Mouse (Mus musculus): Measurements from ENCODE around the gene Cks1b.

The Cks1b gene

GRCm38 (mm10) chr3:89382950-89383349 lies 35.2 kb downstream of the Cks1b start:
- DNase-seq (ENCODE audit: low read depth, low spot score), result no peak

DNA sequence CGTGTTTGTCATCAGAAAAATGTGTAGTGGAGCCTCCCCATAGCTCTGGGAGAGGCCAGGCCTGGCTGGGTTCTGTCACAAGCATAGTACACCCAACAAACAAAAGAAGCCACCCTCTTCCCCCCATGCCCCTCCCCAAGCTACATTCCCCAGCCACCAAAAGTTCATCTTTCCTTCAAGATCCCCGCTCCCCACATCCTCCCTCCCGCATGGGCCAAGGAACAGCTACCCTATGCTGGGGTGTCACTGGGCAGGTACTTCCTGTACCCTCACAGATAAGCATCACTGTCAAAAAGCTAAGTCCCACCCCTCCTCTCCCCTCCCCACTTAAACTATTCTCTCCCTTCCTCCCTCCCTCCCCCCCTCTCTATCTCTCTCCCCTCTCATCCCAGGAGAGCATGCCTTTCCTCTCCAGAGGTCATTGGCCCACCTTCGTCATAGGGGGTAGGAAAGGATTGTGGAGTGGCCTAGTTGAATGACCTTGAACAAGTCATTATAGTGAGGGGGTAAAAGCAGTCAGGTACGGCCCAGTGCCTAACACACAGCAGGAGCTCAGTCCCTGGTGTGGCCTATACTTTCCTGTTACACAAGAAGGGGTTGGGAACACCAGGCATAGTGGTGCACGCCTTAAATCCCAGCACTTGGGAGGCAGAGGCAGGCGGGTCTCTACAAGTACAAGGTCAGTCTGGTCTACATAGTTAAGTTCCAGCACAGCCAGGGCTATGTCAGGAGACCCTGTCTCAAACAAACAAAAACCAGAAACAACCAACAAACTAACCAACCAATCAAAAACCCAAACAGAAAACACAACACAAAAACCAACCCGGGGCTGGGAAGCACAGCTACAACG lies 35.9 kb downstream of the Cks1b start:
- DNase-seq (ENCODE audit: low read depth, low spot score), result no peak

GRCm38 (mm10) chr3:89381233-89381632 lies 37.0 kb downstream of the Cks1b start:
- DNase-seq (ENCODE audit: low read depth, low spot score), result no peak

DNA sequence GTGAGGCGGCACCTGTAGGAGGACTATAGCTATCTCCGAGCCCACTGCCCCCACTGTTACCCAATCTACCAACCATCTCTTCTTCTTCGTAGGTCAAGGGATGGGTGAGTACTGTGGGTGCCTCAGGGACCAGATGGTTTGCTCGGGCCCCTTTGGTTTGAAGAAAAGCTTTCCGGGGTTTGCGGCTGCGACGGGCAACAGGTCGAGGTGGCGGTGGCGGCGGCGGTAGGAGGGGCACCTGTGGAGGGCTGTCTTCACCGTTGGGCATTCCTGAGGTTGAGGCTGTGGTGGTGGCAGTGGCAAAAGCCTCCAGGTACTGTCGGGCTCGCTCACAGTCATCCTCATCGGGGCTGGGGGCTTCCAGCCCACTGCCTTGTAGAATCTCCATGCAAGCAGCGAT lies 37.5 kb downstream of the Cks1b start:
- no peak for DNase-seq (ENCODE audit: low read depth, low spot score)

DNA sequence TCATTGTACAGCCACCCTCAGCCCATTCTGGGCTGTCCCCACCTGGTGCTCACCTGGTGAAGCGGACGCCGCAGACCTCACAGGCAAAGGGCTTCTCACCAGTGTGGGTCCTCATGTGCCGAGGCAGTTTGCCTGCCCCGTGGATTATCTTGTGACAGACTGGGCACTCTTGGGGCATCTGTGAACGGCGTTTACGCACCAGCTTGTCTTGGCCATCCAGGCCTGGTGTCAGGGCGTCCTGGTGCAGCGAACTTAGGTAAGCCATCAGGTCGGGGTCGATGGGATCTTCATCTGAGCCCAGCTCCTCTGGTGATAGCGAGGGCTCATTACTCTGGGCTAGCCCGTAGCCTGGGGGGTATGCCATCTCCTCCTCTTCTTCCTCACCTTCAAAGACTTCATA lies 37.9 kb downstream of the Cks1b start:
- no peak for DNase-seq (ENCODE audit: low read depth, low spot score)

- no peak for DNase-seq (ENCODE audit: low read depth, low spot score)
Measured at GRCm38 (mm10) chr3:89379388-89380131, 38.6 kb downstream of the Cks1b start.

DNA sequence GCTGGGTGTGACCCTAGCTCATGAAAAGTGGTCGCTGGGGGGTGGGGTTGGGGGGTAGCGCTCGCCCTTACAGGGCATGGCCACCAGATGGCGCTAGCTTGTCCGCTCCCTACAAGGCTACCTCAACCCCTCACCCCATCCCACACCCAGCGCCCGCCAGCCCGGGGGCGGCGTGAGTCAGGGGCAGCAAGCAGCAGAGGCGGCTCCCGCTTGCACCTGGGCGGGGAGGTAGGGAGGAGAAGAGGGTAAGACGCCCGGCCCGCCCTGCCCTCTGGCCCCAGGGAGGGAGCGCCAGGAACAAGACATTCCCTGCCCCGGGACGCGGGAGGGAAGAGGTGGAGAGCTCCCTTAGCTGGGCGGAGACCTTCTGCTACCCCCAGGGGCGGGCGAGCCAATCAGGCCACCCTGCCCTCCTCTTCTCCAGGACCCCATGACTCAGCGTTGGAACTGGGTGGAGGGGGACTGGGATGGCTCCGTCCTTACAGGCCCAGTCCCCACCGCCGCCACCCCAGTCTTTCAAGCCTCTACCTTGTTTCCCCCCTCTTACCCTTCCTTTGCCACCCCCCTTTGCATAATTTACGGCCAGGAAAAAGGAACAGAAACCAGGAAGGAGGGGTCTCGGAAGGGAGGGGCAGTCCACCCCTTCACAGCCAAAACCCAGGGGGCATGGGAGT lies 39.7 kb downstream of the Cks1b start:
- peak; percentile 71 for DNase-seq (ENCODE audit: low read depth, low spot score)

DNA sequence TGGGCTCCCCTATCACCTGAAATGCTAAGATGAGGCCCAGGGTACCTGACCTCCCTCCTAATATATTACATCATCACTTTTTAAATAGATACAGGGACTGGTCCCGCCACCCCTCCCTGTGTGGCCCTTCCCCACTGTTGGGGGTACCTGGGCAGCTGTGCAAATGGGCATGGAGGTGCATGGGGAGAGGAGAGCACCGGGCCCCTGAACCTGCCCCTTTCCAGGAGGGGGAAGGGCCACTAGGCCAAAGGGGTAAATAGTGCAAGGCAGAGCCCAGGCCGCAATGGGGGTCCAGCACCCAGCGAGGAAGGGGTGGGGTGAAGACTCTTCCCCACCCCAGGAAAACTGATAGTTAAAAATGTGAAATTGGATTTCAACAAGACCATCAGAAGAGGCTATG lies 40.4 kb downstream of the Cks1b start:
- no peak for DNase-seq (ENCODE audit: low read depth, low spot score)

DNA sequence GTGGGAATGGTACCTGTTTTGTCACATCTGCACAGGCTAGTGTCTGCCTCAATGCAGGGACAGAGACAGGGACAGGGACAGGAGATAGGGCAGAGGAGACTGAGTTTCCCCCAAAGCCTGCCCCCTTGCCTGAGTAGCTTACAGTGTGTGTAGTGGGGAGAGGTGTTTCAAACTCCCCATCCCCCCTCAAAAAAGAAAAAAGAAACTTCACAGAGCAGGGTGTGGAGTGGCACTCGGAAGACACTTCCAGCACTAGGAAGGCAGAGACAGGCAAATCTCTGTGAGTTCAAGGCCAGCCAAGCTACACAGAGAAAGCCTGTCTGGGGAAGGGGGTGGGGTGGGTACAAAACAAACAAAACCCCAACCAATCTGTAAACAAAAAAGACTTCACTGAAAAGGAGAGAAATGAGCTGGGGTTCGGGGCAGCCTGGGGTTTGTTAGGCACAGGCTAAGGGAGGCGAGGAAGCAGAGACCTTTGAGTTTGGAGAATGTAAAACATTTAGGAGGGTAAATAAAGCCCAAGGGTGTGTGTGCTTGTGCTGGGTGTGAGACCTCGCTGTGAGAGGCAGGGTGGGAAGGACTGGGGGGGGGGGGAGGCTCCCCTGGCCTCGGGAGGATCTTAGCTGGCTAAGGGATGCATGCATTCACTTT lies 44.5 kb downstream of the Cks1b start:
- DNase-seq (ENCODE audit: low read depth, low spot score), result no peak

DNA sequence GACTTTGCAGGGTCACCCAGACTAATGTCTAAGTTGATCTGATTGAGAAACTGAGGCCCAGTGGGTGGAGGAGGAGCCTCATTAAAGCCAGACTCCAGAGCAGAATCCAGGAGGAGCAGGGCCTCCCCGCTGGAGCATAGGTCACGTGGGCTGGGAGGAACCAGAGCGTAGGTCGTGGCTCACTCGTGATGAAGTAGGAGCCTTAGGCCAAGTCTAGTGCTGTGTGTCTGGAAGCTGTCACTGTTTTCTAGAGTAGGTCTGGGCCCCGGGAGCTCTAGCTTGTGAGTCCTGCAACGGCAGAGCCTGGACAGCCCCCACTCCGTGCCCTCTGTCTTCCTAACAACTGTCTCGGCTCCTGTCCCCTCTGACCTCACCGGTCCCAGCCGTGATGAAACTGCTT lies 50.8 kb downstream of the Cks1b start:
- no peak for DNase-seq (ENCODE audit: low read depth, low spot score)

GRCm38 (mm10) chr3:89365486-89366414 lies 52.4 kb downstream of the Cks1b start:
- DNase-seq (ENCODE audit: low read depth, low spot score), result no peak

Measured in retina, postnatal 7 days (tissue).